Mouse (Mus musculus): ENCODE measurements around the gene Zfp36l1.

- TF ChIP-seq POLR2A (IDR thresholded peaks at IDR 0.05; ENCODE audit: insufficient read depth, low read depth, low read length) (no peak), CTCF (IDR thresholded peaks at IDR 0.05) (no peak), EP300 (IDR thresholded peaks at IDR 0.05; ENCODE audit: insufficient read depth, low read depth, low read length) (no peak)
These were observed 14.5 kb upstream of the Zfp36l1 start for GRCm38 (mm10) chr12:80127191-80127762.

Data from heart, adult 2 months (tissue).